Mouse (Mus musculus): ENCODE results near the gene Add3. TPM values are rescaled to one million over a fixed set of nuclear protein-coding genes. Genes with fewer than 3 reads are reported as not detected.

Add3 gene
- polyA plus RNA-seq, 1 experiment from 2014 or later, result 48.5 TPM

DNA sequence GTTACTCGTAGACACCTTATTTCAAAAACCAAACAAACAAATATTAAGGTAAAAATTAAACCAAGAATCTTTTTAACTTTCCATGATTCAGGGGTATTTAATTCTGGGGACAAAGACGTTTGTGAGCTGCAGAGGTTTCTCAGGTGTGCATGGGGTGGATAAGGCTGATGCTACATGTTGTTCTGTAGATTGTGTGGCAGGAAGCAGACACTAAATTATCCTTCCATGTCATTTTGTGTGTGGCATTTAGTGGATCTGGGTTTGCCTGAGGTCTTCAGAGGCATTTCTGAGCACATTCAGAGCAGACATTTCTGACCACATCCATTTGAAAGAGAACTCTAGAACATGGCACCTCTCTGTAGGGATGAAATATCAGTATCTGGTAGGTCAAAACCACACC is 52.9 kb downstream of the Add3 start:
- H3K9me3 ChIP-seq, result no peaks in the 10 kb centered on the region
- H3K4me3 ChIP-seq (replicated peaks), result no peak overlapping the region
- H3K9ac ChIP-seq, result no peak overlapping the region
- no peaks in the 10 kb centered on the region for H3K36me3 ChIP-seq (replicated peaks)
- no peak overlapping the region for H3K4me2 ChIP-seq
- WGBS, result 85% methylated on average over 2 of the region's 2 CpGs
- peaks cover 16% of the 10 kb centered on the region for H3K4me1 ChIP-seq
- ATAC-seq (ENCODE audit: low FRiP score), result no peak
- no peaks in the 10 kb centered on the region for H3K27me3 ChIP-seq
- no peak overlapping the region for H3K27ac ChIP-seq

DNA sequence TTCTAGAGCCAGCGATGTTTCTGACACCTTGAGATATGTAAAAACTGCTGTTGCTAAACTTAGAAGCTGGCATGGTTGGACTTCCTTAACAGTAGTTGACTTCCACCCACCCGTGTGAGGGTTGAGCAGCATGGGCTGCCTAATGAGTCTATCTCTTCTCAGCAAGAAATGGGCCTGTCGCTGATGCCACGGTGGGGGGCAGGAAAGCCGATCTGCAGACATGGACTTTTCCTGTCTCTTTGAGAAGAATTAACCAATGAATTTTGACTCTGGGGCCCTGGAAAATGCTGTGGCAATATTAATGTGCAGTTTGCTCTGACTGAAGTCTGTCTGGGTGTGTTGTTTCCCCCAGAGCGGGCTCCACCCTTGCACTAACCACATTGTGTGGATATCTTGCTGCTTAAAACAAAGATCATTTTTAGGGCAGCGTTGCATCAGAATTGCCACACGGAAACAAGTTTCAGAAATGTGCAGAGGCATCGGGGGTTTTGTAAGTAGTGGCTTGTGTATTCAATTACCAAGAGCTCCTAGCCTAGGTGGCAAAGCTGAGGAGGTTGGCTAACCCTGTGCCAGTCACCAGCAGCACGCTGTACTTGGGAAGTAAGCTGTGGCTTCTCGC is 53.8 kb downstream of the Add3 start:
- Histone ChIP-seq H3K27ac (peak overlapping the region; percentile 53; the same call in 1 of the 2 replicates), H3K36me3 (replicated peaks) (no peaks in the 10 kb centered on the region), H3K4me1 (peaks cover 16% of the 10 kb centered on the region), H3K9ac (no peak overlapping the region), H3K4me3 (replicated peaks) (no peak overlapping the region), H3K4me2 (peak overlapping the region; percentile 15; the same call in 1 of the 2 replicates), H3K9me3 (no peaks in the 10 kb centered on the region), H3K27me3 (no peaks in the 10 kb centered on the region)
- WGBS, result 65% methylated on average over 11 of the region's 11 CpGs
- ATAC-seq (ENCODE audit: low FRiP score), result no peak

DNA sequence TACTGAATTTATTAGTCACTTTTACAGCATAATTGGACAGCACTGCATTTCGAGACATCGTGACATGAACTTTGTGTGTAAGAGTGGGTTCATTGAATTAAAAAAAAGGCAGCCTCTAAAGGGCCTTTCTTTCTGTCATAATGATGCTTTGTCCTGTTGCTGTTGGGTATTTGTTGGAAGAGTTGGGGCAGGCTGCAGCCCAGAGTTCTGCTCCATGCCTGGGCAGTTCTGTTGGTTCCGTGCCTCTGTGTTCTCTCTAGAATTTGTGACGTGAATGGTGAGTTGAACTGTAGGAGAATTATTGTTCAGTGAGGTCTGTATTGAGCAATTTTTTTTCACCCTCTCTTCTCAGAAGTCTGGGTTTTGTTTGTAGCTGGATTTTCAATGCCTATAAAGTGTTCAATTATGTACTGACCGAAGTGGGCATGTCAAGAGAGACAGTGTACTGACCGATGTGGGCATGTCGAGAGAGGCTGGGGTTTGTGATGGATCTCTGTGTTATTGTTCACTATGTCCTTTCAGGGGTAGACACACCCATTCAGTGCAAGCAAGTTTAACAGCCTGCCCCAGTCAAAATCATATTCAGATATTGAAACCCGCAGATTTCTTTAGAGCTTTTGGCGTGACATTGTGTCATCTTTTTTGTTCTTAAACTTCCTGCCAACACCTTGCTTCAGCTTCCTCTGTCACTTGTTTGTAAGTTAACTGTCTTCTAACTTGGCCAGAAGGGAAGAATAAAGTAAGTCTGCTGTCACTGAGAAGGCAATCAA is 54.7 kb downstream of the Add3 start:
- H3K9ac ChIP-seq, result no peak overlapping the region
- H3K4me3 ChIP-seq (replicated peaks), result no peak overlapping the region
- no peak for ATAC-seq (ENCODE audit: low FRiP score)
- no peaks in the 10 kb centered on the region for H3K9me3 ChIP-seq
- peak overlapping the region; percentile 15 for H3K4me2 ChIP-seq
- peaks cover 16% of the 10 kb centered on the region for H3K4me1 ChIP-seq
- H3K27me3 ChIP-seq, result no peaks in the 10 kb centered on the region
- 45% methylated on average over 9 of the region's 9 CpGs for WGBS
- H3K27ac ChIP-seq, result peak overlapping the region; percentile 53; the same call in 1 of the 2 replicates
- 0 out of 2 replicates have a peak, but pooled peaks cover 5% of the 10 kb centered on the region for H3K36me3 ChIP-seq (replicated peaks)

DNA sequence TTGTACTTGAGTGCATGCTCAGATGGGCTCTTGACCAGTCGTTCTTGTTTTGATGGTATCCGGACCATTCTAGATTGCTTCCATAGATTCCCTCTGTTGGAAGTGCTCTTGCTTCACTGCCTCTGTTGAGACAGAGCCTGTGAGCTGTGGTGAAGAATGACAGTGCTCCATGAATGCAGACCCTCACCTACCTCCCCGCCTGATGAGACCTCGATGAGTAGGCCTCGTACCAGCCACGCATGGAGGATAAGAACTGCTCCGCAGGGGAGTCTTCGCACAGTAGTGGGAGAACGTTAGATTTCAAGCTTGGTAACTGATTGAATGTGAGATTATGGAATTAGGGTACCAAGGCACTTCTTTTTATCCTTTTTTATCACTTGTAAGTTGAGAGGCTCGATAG is 56.7 kb downstream of the Add3 start:
- Histone ChIP-seq H3K4me3 (replicated peaks) (no peak overlapping the region), H3K27me3 (no peaks in the 10 kb centered on the region), H3K9ac (no peak overlapping the region), H3K36me3 (replicated peaks) (0 out of 2 replicates have a peak, but pooled peaks cover 5% of the 10 kb centered on the region), H3K4me2 (no peak overlapping the region), H3K4me1 (peaks cover 16% of the 10 kb centered on the region), H3K27ac (no peak overlapping the region), H3K9me3 (no peaks in the 10 kb centered on the region)
- no peak for ATAC-seq (ENCODE audit: low FRiP score)
- 91% methylated on average over 10 of the region's 10 CpGs for WGBS

DNA sequence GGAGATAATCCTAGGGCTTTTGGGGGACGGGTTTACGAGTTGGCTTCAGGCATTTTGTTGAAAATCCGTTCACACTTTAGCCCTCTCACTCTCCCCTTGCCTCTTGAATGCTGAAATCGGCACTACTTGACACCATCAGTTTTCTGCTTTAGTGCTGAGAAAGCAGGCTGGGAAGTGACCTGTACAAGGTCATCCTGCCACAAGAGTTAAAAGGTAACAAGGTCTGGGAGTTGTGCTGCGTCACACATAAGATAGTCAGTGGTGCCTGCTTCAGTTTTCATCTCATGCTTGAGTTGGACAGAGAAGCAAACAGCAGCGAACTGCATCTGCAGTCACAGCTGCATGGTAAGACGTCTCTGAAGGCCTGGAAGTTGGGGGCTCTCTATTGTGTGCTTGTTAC is 57.5 kb downstream of the Add3 start:
- no peaks in the 10 kb centered on the region for H3K9me3 ChIP-seq
- H3K4me3 ChIP-seq (replicated peaks), result no peak overlapping the region
- H3K4me2 ChIP-seq, result no peak overlapping the region
- 0 out of 2 replicates have a peak, but pooled peaks cover 5% of the 10 kb centered on the region for H3K36me3 ChIP-seq (replicated peaks)
- ATAC-seq (ENCODE audit: low FRiP score), result no peak
- no peak overlapping the region for H3K27ac ChIP-seq
- WGBS, result 81% methylated on average over 7 of the region's 7 CpGs
- no peak overlapping the region for H3K9ac ChIP-seq
- no peaks in the 10 kb centered on the region for H3K27me3 ChIP-seq
- peaks cover 16% of the 10 kb centered on the region for H3K4me1 ChIP-seq

GRCm38 (mm10) chr19:53198706-53199572 is 58.7 kb downstream of the Add3 start:
- H3K4me3 ChIP-seq (replicated peaks), result no peak overlapping the region
- no peak for ATAC-seq (ENCODE audit: low FRiP score)
- no peaks in the 10 kb centered on the region for H3K27me3 ChIP-seq
- no peak overlapping the region for H3K27ac ChIP-seq
- no peak overlapping the region for H3K9ac ChIP-seq
- no peak overlapping the region for H3K4me2 ChIP-seq
- no peaks in the 10 kb centered on the region for H3K9me3 ChIP-seq
- peaks cover 14% of the 10 kb centered on the region for H3K4me1 ChIP-seq
- 0 out of 2 replicates have a peak, but pooled peaks cover 5% of the 10 kb centered on the region for H3K36me3 ChIP-seq (replicated peaks)
- 92% methylated on average over 17 of the region's 17 CpGs for WGBS

GRCm38 (mm10) chr19:53199711-53200110 is 59.5 kb downstream of the Add3 start:
- Histone ChIP-seq H3K4me1 (peaks cover 7% of the 10 kb centered on the region), H3K4me3 (replicated peaks) (no peak overlapping the region), H3K9me3 (no peaks in the 10 kb centered on the region), H3K4me2 (no peak overlapping the region), H3K27ac (no peak overlapping the region), H3K36me3 (replicated peaks) (0 out of 2 replicates have a peak, but pooled peaks cover 5% of the 10 kb centered on the region), H3K9ac (no peak overlapping the region), H3K27me3 (no peaks in the 10 kb centered on the region)
- no peak for ATAC-seq (ENCODE audit: low FRiP score)
- 95% methylated on average over 9 of the region's 9 CpGs for WGBS

DNA sequence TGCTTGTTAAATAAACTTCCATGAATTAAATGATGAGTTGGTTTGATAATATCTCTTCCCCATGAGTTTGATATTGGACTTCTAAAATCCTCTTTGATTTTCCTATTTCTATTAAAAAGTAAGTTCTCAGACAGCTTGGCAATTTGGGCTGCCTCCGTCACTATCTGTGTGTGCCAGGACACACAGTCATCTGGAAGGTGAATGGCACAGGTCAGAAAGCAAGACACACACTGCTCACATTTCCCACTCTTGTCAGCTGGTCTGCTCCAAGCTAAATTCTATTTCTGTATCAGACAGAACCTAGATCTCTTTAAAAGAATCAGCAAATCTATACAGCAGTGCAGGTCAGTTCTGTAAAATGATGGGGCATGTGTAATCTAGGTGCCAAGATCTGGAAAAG is 61.9 kb downstream of the Add3 start:
- Histone ChIP-seq H3K36me3 (replicated peaks) (0 out of 2 replicates have a peak, but pooled peaks cover 5% of the 10 kb centered on the region), H3K4me1 (no peaks in the 10 kb centered on the region), H3K9ac (no peak overlapping the region), H3K27ac (no peak overlapping the region), H3K27me3 (no peaks in the 10 kb centered on the region), H3K9me3 (no peaks in the 10 kb centered on the region), H3K4me2 (no peak overlapping the region), H3K4me3 (replicated peaks) (no peak overlapping the region)
- ATAC-seq (ENCODE audit: low FRiP score), result no peak
- 97% methylated on average over 1 of the region's 1 CpGs for WGBS

DNA sequence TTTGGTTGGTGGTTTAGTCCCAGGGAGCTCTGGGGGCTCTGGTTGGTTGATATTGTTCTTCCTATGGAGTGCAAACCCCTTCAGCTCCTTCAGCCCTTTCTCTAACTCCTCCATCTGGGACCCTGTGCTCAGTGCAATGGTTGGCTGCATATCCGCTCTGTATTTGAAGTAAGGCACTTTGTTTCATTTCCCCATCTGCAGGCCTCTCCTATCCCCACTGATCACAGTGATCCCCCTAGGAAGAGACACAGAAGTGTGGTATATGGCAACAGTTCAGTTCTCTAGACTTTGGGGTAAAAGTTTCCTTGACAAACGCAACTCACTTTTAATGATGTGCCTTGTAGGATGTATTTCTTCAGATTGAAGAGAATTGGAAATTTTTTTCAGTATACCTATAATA is 66.7 kb downstream of the Add3 start:
- H3K4me2 ChIP-seq, result no peak overlapping the region
- 97% methylated on average over 2 of the region's 2 CpGs for WGBS
- no peaks in the 10 kb centered on the region for H3K4me1 ChIP-seq
- no peaks in the 10 kb centered on the region for H3K27me3 ChIP-seq
- H3K9me3 ChIP-seq, result no peaks in the 10 kb centered on the region
- no peak for ATAC-seq (ENCODE audit: low FRiP score)
- H3K27ac ChIP-seq, result no peak overlapping the region
- no peak overlapping the region for H3K4me3 ChIP-seq (replicated peaks)
- no peak overlapping the region for H3K9ac ChIP-seq
- H3K36me3 ChIP-seq (replicated peaks), result no peaks in the 10 kb centered on the region

DNA sequence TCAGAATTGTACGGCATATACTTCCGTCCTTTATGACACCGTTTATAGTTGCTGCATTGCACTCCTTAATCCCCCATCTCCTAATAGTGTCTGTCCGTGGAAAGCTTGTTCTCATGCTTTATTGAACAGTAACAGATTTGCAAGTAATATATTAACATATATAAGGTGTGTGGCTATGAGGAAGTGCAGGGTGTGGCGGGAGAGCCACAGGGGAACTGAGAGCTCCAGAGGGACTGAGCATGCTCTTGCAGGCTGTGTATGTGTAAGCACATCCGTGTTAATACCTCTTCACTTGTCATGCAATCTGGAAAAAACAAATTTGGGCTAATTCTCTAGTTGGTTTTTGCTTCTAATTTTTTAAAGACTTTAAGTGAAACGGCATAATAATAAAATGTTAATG is 68.6 kb downstream of the Add3 start:
- Histone ChIP-seq H3K27me3 (no peaks in the 10 kb centered on the region), H3K4me2 (no peak overlapping the region), H3K9me3 (no peaks in the 10 kb centered on the region), H3K4me3 (replicated peaks) (no peak overlapping the region), H3K4me1 (no peaks in the 10 kb centered on the region), H3K36me3 (replicated peaks) (no peaks in the 10 kb centered on the region), H3K27ac (no peak overlapping the region), H3K9ac (no peak overlapping the region)
- 91% methylated on average over 7 of the region's 7 CpGs for WGBS
- no peak for ATAC-seq (ENCODE audit: low FRiP score)

DNA sequence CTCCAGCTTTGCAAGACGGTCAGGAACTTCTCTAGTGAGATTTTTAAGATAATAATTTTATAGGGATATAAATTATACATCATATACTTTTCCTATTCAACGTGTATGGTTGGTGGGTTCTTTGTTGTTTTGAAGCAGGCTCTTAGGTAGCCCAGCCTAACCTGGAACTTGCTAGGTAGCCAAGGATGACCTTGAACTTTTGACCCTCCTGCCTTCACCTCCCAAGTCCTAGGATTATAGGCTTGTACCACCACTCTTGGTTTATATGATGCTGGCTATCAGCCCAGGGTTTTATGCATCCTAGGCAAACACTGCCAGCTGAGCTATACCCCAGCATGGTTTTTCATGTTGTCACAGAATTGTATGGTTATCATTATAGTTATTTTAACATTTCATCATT is 70.0 kb downstream of the Add3 start:
- no peak overlapping the region for H3K27ac ChIP-seq
- no peak for ATAC-seq (ENCODE audit: low FRiP score)
- H3K27me3 ChIP-seq, result no peaks in the 10 kb centered on the region
- no peak overlapping the region for H3K9ac ChIP-seq
- H3K4me3 ChIP-seq (replicated peaks), result no peak overlapping the region
- no peaks in the 10 kb centered on the region for H3K4me1 ChIP-seq
- H3K9me3 ChIP-seq, result no peaks in the 10 kb centered on the region
- H3K36me3 ChIP-seq (replicated peaks), result no peaks in the 10 kb centered on the region
- WGBS, result 83% methylated on average over 2 of the region's 2 CpGs
- no peak overlapping the region for H3K4me2 ChIP-seq

- no peak overlapping the region for H3K4me2 ChIP-seq
- H3K27ac ChIP-seq, result no peak overlapping the region
- H3K36me3 ChIP-seq (replicated peaks), result no peaks in the 10 kb centered on the region
- no peaks in the 10 kb centered on the region for H3K27me3 ChIP-seq
- H3K9me3 ChIP-seq, result no peaks in the 10 kb centered on the region
- ATAC-seq (ENCODE audit: low FRiP score), result no peak
- no peak overlapping the region for H3K9ac ChIP-seq
- H3K4me3 ChIP-seq (replicated peaks), result no peak overlapping the region
- WGBS, result 94% methylated on average over 2 of the region's 2 CpGs
- no peaks in the 10 kb centered on the region for H3K4me1 ChIP-seq
Observed at GRCm38 (mm10) chr19:53215352-53215751, 75.1 kb downstream of the Add3 start.
